Mouse (Mus musculus): Measurements from ENCODE around the gene Pias4. TPM values are rescaled to one million over a fixed set of nuclear protein-coding genes. Genes with fewer than 3 reads are reported as not detected.

The Pias4 gene
- polyA plus RNA-seq, 1 experiment: 67.6 TPM

GRCm38 (mm10) chr10:81105565-81106112 lies 62.1 kb downstream of the Pias4 start, which contains the start of gene Map2k2:
TSS of gene Map2k2 (plus strand) at chr10:81105915.
- Histone ChIP-seq H3K4me3 (ENCODE audit: control insufficient read depth, insufficient read depth, low read length) (peak within 1 kb of the TSS; percentile 81), H3K27ac (ENCODE audit: control insufficient read depth, insufficient read depth, low read length) (peak within 1 kb of the TSS; percentile 93), H3K4me1 (replicated peaks; ENCODE audit: control insufficient read depth, insufficient read depth, low read length) (peaks cover 18% of the 10 kb centered on the region), H3K27me3 (ENCODE audit: control insufficient read depth, insufficient read depth, low read length) (no peaks in the 10 kb centered on the region), H3K36me3 (ENCODE audit: control insufficient read depth, insufficient read depth, low read length) (peaks cover 18% of the 10 kb centered on the region)
- TF ChIP-seq CTCF (IDR thresholded peaks at IDR 0.05; ENCODE audit: borderline replicate concordance, control insufficient read depth, extremely low read depth, insufficient read depth, low read length, poor library complexity) (no peak; the same call in 1 of the 2 replicates), POLR2A (IDR thresholded peaks at IDR 0.05; ENCODE audit: control insufficient read depth, extremely low read depth, insufficient read depth, low read length, poor library complexity) (peak; percentile 97)
- peak; percentile 98 for DNase-seq
- under 1% methylated on average over 56 of the region's 56 CpGs for WGBS

Other genes with a start within 250 kb of the Pias4 start
- 44.2 and 52.7 TPM in 2 replicates for gene Lmnb2, start 249.7 kb downstream of the Pias4 start, polyA plus RNA-seq (2012; rRNA removed)
- 36.2 and 53.2 TPM in 2 replicates for gene Gadd45b, start 237.8 kb downstream of the Pias4 start, polyA plus RNA-seq (2012; rRNA removed)
- gene Gng7, start 153.0 kb downstream of the Pias4 start, polyA plus RNA-seq (2012; rRNA removed): 0.63 and 0.80 TPM in 2 replicates
- 0.05 and 0.13 TPM in 2 replicates for gene Diras1, start 142.3 kb downstream of the Pias4 start, polyA plus RNA-seq (2012; rRNA removed)
- gene Slc39a3, start 130.5 kb downstream of the Pias4 start, polyA plus RNA-seq (2012; rRNA removed): 52.7 and 57.6 TPM in 2 replicates
- 265 and 279 TPM in 2 replicates for gene Sgta, start 107.7 kb downstream of the Pias4 start, polyA plus RNA-seq (2012; rRNA removed)
- 30.7 and 35.7 TPM in 2 replicates for gene Thop1, start 97.9 kb downstream of the Pias4 start, polyA plus RNA-seq (2012; rRNA removed)
- gene Creb3l3, start 69.0 kb downstream of the Pias4 start, polyA plus RNA-seq (2012; rRNA removed): 0.39 and 1.0 TPM in 2 replicates
- gene Map2k2, start 62.0 kb downstream of the Pias4 start, polyA plus RNA-seq (2012; rRNA removed): 214 and 285 TPM in 2 replicates
- gene Zbtb7a, start 32.7 kb downstream of the Pias4 start, polyA plus RNA-seq (2012; rRNA removed): 66.0 and 87.5 TPM in 2 replicates
- 2,100 and 2,369 TPM in 2 replicates for gene Eef2, start 8.7 kb upstream of the Pias4 start, polyA plus RNA-seq (2012; rRNA removed)
- gene Dapk3, start 15.1 kb upstream of the Pias4 start, polyA plus RNA-seq (2012; rRNA removed): 95.9 and 103 TPM in 2 replicates
- gene 4930442H23Rik, start 15.9 kb upstream of the Pias4 start, polyA plus RNA-seq (2012; rRNA removed): not detected in 2 replicates
- gene Nmrk2, start 34.1 kb upstream of the Pias4 start, polyA plus RNA-seq (2012; rRNA removed): 0.12 TPM in 1 of 2 replicates, not detected in the other
- gene Atcay, start 62.9 kb upstream of the Pias4 start, polyA plus RNA-seq (2012; rRNA removed): 2.4 and 2.5 TPM in 2 replicates
- 9.1 and 9.6 TPM in 2 replicates for gene Zfr2, start 65.2 kb upstream of the Pias4 start, polyA plus RNA-seq (2012; rRNA removed)
- gene Matk, start 85.0 kb upstream of the Pias4 start, polyA plus RNA-seq (2012; rRNA removed): 19.5 and 21.0 TPM in 2 replicates
- gene Mrpl54, start 99.0 kb upstream of the Pias4 start, polyA plus RNA-seq (2012; rRNA removed): 102 and 118 TPM in 2 replicates
- 125 and 136 TPM in 2 replicates for gene Apba3, start 99.0 kb upstream of the Pias4 start, polyA plus RNA-seq (2012; rRNA removed)
- gene Tjp3, start 123.7 kb upstream of the Pias4 start, polyA plus RNA-seq (2012; rRNA removed): 27.5 and 34.5 TPM in 2 replicates
- 212 and 239 TPM in 2 replicates for gene Pip5k1c, start 125.0 kb upstream of the Pias4 start, polyA plus RNA-seq (2012; rRNA removed)
- gene Cactin, start 153.2 kb upstream of the Pias4 start, polyA plus RNA-seq (2012; rRNA removed): 89.3 and 89.6 TPM in 2 replicates
- gene Tbxa2r, start 160.8 kb upstream of the Pias4 start, polyA plus RNA-seq (2012; rRNA removed): 310 and 312 TPM in 2 replicates
- gene Gipc3, start 175.3 kb upstream of the Pias4 start, polyA plus RNA-seq (2012; rRNA removed): 0.70 and 0.82 TPM in 2 replicates
- gene Hmg20b, start 182.6 kb upstream of the Pias4 start, polyA plus RNA-seq (2012; rRNA removed): 199 and 209 TPM in 2 replicates
- gene Mfsd12, start 189.6 kb upstream of the Pias4 start, polyA plus RNA-seq (2012; rRNA removed): 65.3 and 85.5 TPM in 2 replicates
- gene 4930404N11Rik, start 197.9 kb upstream of the Pias4 start, polyA plus RNA-seq (2012; rRNA removed): 12.7 TPM in 2 replicates
- gene Fzr1, start 210.6 kb upstream of the Pias4 start, polyA plus RNA-seq (2012; rRNA removed): 181 and 201 TPM in 2 replicates
- 119 and 123 TPM in 2 replicates for gene Dohh, start 216.5 kb upstream of the Pias4 start, polyA plus RNA-seq (2012; rRNA removed)
- gene Gm48551, start 216.5 kb upstream of the Pias4 start, polyA plus RNA-seq (2012; rRNA removed): 4.1 and 5.3 TPM in 2 replicates
- 7.5 and 8.4 TPM in 2 replicates for gene Gm48552, start 221.1 kb upstream of the Pias4 start, polyA plus RNA-seq (2012; rRNA removed)
- gene Smim24, start 225.1 kb upstream of the Pias4 start, polyA plus RNA-seq (2012; rRNA removed): 49.7 and 51.1 TPM in 2 replicates